Mouse (Mus musculus) telencephalon, adult 2 months (tissue): ENCODE measurements around the gene Mtmr14.
A peak's percentile ranks its signal among the peaks of the same experiment; 100 is the strongest.

Experiments used
- DNase-seq: peaks from one replicate; pipeline ENCODE4 v3.0.0-alpha.2; 2011; ENCODE audit warnings: low read depth, low spot score

The Mtmr14 gene

DNA sequence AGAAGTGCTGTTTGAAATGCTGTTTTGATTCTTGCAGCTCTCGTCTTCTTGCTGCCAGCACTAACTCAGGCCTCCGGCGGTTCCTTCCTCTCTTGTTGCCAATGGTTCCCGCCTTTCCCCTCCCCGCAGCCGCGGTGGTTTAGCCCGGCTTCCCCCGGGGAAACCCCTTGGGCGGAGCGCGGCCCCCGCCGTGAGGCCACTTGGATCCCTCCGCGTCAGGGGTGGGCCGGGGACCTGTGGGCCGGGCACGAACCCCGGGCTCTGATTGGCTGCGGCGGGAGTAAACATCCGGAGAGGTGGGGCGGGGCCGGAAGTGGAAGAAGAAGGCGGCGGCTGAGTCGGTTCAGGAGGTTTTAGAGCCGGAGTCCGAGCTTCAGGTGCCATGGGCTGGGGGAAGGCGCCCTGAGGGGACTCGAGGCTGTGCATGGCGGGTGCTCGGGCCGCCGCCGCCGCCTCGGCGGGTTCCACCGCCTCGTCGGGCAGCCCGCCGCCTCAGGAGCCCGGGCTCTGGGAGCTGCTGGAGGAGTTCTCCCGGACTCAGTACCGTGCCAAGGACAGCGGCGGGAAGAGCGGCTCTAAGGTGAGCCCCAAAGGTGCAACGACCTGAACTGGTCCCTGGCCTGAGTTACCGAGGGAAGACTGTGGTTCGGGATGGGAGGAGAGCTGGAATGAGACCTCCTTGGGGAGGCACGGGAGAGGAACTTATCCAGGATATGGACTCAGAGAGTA is at the start of gene Mtmr14:
TSS of gene Mtmr14 (plus strand) at position 302 of the 729 bp plus-strand sequence.
- peak; percentile 96 for DNase-seq

DNA sequence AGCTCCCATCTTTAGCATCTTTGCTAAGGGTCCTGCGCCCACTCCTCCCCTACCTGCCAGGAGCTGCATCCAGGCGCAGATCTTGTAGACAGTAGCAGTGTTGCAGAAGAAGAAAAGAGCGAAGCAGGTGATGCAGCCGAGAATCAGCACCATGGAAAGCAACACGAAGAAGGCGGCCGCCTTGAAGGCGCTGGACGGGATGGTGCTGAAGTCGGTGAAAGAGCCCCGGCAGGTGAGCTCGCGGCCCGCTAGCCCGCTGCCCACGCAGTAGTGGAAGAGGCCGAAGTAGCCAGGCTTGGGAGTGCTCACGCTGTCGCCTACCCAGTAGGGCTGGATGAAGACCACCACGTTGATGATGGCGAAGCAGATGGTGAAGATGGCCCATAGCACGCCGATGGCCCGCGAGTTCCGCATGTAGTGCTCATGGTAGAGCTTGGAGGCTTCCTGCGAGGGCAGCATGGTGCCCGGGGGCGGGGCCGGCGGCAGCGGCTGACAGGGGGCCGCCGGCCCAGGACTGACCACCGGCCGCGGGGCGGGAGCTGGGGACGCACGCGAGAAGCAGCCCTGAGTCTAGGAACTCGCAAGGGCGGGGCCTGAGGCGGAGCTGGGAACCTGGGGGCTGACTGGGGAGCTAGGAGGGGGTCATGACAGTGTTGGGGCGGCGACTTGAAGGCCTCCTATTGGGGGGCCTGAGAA is 43.7 kb upstream of the Mtmr14 start:
- DNase-seq, result no peak

DNA sequence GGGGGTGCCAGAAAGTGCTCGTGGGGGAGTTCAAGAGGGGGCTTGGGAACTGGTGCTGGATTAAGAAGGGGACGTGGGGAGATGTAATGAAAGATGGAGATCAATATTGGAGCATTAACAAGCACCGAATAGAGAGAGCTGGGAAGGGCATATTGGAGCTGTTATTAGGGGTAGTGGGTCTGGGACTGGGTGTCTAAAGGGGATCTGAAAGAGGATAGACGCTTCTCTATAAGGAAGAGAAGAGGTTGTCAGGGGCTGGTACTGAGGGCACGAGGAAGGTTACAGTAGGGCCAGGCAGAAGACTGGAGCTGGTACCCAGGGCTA is 43.2 kb upstream of the Mtmr14 start:
- no peak for DNase-seq

GRCm38 (mm10) chr6:113194841-113195595 is 42.6 kb upstream of the Mtmr14 start, which contains the start of gene Lhfpl4:
Lhfpl4 (minus strand) TSS chr6:113195384.
- DNase-seq, result no peak

DNA sequence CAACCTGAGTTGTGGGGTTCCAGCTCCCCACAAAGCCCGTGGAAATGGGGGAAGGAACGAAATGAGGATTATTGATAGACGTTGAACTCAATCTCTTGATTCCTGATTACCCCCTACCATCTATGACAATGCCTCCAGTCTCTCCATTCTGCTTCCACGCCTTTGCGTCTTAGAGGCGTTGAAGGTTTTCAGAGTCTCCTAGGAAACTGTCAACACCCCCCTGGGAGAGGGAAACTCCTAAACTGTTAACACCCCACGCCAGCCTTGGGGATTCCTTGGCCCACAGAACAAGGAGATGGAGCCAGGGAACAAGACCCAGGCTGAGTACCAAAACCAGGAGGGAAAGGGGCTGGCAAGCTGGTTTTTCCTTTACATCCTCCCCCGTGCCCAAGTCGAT is 42.0 kb upstream of the Mtmr14 start:
- DNase-seq, result no peak

DNA sequence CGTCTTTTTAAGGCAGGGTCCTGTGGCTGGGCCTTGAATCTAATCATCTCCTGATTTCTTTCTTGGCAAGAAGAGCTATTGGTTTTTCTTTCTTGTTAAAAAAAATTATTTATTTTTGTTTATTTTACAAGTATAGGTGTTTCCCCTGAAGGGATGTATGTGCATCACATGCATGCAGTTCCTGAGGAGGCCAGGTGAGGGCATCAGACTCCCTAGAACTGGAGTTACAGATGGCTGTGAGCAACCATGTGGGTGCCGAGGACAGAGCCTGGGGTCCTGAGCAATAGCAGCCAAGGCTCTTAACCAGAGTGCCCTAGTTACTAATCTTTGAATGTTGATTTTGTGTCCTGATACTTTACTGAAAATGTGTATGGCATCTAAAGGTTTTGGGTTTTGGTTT is 21.4 kb upstream of the Mtmr14 start:
- DNase-seq, result no peak

- DNase-seq, result no peak
These were observed 11.8 kb upstream of the Mtmr14 start for GRCm38 (mm10) chr6:113225798-113226197.

- no peak for DNase-seq
These were observed 10.9 kb upstream of the Mtmr14 start for GRCm38 (mm10) chr6:113226705-113227104.

DNA sequence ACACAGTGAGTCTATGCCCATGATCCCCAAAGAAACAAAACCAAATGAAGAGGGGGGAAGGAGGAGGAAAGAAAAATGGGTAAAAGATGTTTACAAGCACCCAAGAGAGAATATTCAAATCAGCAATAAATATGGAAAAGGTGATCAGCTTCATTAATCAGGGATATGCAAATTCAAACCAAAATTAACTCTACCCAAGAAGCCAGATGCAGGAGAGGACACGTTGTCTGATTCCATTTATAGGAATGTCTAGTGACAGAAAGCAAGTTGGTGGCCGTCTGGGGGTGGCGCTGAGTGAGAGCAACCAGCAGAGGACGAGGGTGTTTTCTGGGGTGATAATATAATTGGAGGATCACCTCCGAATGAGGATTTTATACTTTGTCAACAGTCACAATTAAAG is 2.5 kb upstream of the Mtmr14 start:
- DNase-seq, result peak; percentile 6

DNA sequence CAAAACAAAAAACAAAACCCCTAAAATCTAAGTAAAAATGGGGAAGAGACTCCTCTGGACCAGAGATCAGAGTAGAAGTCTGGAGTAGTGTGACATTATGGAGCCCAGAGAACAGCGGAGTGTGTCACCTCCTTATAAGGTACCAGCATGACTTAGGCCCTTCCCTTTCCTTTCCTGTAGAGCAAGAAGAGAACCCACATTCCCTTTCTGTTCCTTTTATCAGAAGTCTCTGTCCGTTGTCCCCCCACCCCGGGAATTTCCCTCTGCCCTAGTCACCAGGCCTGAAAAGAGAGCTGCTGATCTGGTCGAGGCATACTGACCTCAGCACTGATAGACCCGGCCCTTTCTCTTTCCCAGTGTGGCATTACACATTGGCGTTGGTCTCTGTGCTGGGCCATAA is 799 bp downstream of the Mtmr14 start:
- no peak for DNase-seq

GRCm38 (mm10) chr6:113242753-113243152 is 5.1 kb downstream of the Mtmr14 start:
- no peak for DNase-seq

- DNase-seq, result no peak
These were observed 7.9 kb downstream of the Mtmr14 start for GRCm38 (mm10) chr6:113245585-113245984.

GRCm38 (mm10) chr6:113250786-113251185 is 13.1 kb downstream of the Mtmr14 start:
- no peak for DNase-seq

GRCm38 (mm10) chr6:113251921-113252320 is 14.3 kb downstream of the Mtmr14 start:
- no peak for DNase-seq

DNA sequence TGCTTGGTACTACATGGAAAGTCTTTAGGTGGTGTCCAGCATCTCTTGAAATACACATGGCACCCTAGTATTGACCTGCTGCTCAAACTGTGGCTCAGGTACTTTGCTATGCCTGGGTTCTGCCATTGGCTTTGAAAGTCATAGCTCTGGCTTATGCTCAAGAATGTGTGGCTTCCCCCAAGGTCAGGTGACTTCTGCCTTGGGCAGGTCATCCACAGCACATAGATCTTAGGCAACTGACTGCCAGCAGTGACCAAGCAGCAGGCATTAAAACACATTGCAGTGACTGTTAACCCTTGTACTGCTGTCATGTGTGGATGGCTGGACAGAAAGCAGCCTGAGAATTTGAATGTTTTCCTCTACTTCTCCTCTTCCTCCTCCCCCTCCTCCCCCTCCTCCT is 17.3 kb downstream of the Mtmr14 start:
- DNase-seq, result no peak

DNA sequence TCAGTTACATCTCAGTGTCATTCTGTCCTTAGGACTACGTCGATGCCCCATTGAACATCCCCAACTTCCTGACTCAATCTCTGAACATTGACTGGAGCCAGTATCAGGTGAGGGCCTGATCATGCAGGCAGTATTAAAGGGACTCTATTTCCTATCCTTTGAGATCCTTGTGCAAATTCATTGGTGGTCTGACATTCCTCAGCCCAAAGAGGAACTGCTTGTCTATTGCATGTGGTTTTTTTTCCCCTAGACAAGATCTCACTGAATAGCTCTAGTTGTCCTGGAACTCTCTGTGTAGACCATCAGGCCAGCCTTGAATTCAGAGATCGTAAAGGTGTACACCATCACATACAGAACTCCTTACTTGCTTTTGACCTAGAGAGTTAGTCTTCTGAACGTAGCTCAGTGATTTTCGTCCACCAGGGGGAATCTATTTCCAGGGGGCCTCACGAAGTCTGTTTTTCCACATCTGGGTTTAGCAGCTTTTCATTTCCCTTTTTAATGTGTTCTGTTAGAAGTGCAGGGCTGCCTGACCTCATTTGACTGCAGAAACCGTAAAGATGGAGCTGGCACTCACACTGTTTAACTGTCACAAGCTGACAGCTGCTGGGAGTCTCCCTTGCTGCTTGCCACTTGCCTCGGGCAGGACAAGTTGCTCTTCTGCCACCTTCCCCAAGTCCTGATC is 23.7 kb downstream of the Mtmr14 start:
- no peak for DNase-seq

- no peak for DNase-seq
These were observed 25.9 kb downstream of the Mtmr14 start for GRCm38 (mm10) chr6:113263531-113263930.

DNA sequence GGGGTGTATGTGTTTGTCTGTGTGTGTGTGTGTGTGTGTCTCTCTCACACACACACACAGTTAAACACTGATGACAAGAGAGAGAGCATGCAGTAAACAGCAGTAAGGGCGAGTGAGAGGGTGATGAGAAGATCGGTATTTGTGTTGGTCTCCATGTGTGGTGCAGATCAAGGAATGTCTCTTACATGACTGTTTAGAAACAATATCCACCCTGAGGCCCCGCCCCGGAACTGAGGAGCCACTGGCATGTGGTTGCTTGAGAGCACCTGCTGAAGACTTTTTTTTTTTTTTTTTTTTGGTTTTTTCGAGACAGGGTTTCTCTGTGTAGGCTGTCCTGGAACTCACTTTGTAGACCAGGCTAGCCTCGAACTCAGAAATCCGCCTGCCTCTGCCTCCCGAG is 26.8 kb downstream of the Mtmr14 start:
- DNase-seq, result no peak

DNA sequence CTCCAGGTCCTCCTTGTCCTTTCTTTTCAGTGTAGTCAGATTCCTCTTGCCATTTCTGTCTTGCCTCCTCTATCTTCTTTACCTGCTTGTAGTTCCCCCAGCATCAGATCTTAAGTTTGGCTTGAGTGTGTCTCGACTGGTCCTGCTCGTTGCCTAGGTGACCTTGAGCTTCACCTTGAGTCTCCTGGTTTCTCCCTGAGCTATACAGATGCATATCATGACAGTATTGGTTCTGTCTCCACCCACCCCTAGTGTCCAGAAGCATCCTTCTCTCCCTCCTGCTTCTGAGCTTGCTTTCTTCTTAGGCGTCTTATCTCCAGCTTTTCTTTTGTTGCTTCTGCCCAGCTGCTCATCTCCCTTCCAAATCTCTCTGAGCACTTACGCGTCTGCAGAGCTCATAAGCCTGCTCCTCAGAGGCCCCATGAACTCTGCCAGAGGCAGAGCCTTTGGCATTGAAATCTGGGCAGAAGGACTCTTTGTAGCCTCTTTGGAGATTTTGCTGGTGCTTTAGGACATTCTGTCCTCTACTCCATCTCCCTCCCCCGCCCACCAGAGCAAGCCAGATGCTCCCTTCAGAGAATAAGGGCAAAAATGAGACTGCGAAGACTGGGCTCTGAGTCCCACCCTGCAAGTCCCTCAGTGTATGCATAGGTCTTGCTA is 29.5 kb downstream of the Mtmr14 start:
- DNase-seq, result no peak

GRCm38 (mm10) chr6:113267988-113268387 is 30.3 kb downstream of the Mtmr14 start:
- no peak for DNase-seq

DNA sequence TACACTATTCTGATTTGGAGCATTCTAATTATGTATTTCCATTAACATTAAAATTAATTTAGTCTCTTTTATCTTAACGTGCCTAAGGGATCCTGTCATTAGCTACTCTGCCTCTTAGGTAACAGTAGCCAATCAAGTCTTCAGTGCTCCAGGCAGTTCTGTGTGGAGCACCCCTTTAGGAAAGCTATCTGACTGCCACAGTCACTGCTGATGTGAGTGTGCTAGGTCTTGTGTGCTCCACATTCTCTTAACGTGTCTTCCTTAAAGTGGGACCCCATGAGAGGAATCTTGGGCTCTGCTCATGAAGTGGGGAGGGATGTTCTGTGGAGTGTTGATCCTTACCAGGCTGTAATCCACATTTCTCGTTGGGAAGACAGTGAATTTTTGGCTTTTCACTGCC is 34.7 kb downstream of the Mtmr14 start:
- DNase-seq, result no peak

GRCm38 (mm10) chr6:113276846-113277245 is 39.2 kb downstream of the Mtmr14 start:
- DNase-seq, result peak; percentile 74
